Mouse (Mus musculus) kidney, postnatal 4 days (tissue): ENCODE measurements around the gene Mafg.
A peak's percentile ranks its signal among the peaks of the same experiment; 100 is the strongest.
"Not testable (repeated sequence)": the region's sequence is repeated elsewhere in the genome, so short reads cannot be mapped to it uniquely, and the experiment has no call there.

ENCODE experiments used
- DNase-seq, 2 experiments: peaks; one replicate each; pipeline ENCODE4 v3.0.0; 2021; ENCODE audit warnings: mixed read lengths in 2 of 2

The Mafg gene

DNA sequence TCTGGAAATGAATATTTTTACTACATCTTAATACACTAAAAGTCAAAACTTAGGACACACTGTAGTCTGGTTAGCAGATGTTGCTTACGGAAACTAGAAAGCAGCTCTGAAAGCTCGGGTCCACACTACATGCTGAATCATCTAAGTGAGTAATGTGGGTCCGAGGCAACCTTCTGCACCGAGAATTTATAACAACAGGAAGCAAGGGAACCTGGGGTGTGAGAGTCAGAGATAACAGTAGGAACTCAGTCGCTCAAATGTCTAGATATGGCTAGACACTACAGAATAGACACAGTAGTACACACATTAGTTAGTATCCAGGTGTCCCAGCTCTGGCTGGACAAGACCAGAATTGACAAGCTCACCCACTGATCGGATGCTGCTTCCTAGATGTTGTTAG lies 44.9 kb downstream of the Mafg start:
- DNase-seq: no peak

DNA sequence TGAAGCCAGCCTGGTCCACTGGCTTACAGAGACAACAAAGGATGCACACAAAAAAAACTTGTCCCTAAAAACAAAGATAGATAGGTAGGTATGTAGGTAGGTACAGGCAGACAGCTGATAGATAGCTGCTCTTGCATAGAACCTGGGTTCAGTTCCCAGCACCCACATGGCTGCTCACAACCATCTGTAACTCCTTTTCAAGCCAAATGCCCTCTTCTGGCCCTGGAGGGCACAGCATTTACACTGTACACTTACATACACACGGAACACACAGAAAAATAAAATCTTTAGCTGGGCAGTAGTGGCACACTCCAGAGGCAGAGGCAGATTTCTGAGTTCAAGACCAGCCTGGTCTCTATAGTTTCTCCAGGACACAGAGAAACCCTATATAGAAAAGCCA lies 49.5 kb downstream of the Mafg start:
- no peak for DNase-seq

DNA sequence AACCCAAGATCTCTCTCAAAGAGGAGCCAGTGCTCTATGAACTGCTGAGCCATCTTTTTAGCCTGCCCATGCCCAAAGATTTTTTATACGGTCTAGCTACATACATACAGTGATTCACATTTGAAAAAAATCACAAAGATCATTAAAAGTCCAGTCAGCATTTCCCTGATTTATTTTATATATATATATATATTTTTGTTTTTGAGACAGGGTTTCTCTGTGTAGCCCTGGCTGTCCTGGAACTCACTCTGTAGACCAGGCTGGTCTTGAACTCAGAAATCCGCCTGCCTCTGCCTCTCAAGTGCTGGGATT lies 50.5 kb downstream of the Mafg start:
- DNase-seq: not testable (repeated sequence)

DNA sequence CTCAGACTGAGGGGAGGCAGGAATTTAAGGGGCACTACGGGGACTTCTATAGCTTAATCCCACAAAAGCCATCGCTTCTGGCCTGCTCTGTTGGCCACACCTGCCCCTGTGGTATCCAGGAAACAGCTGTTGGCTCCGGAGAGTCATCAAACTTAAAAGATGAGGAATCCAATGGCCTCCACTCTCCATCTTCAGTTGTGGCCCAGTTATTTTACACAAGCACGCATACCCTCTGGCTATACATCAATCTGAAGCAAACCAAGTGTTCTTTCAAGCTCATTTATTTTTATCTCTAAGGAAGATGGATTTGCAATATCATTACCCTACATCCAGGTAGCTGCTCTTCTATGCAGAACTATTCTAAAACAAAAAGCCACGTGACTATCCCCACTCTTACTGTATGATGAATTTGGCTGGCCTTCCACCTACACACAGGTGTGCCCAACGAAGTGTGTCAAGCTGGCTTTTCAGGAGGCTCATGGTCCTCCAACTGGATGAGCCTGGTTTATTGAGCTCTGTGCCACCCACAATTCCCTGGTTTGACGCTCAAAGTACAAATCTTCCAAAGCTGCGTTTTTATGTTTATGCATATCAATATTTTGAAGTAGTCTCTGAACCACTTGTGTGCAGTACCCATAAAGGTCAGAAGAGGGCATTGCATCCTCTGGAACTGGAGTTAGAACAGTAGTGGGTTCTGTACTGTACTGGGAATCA lies 51.0 kb downstream of the Mafg start:
- DNase-seq: peak; percentile 23 to 37

DNA sequence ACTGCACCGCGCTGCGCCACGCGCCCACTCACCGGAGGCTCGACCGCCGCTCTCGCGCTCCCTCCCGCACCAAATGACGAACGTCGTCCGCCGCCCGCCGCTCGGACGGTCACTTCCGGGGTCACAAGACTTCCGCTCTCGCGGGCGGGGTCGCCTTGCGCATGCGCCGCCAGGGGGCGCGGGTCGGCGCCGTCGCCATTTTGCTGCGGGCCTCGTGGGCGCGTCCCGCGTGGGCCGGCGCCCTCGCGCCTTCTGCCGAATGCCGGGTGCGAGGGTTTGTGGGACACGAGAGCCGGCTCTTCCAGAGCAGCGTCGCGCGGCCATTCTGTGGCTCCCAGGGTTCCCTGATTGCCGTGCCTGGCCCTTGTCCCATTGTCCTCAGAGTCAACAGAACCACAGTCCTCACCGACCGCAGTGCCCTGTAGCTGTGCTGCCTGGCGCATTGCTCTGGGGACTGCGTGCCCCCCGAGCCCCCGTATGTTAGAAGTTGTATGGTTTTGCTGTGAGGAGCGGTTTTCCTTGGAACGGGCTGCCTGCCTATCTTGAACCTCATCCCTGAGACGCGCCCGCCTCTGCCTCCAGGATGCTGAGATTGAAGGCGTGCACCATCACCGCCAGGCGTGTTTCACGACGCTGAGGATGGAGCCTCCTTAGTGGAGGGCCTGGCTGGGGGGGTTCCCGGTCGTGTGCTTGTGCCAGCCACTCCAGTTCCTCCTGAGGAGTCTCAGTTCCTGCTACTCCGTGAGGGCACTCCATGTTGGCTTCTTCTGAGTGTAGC lies 51.7 kb downstream of the Mafg start, which contains the start of gene Arhgdia:
Arhgdia (minus strand) TSS at position 135 of the 778 bp plus-strand sequence.
- peak; percentile 91 to 95 for DNase-seq

DNA sequence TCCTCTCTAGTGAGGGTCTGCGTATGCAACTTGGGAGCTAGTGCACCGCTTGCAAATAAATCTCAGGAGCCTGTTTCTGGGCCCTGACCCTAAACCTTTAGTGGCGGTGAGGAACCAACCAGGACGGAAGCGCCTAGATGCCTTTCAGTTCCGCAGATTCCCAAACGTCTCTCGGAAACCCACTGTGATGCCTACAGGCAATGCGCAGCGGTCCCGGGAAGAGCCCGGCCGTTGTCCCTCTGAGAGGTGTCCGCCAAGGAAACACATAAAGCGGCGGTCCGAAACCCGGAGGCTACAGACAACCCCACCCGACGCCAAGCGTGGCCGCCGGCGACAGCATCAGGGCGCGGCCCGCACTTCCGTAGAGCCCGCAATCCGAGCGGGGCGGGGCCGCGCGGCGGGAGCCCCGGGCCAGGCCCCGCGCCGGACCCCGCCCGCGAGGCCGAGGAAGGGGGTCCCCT lies 52.5 kb downstream of the Mafg start:
- peak; percentile 56 to 69 for DNase-seq

DNA sequence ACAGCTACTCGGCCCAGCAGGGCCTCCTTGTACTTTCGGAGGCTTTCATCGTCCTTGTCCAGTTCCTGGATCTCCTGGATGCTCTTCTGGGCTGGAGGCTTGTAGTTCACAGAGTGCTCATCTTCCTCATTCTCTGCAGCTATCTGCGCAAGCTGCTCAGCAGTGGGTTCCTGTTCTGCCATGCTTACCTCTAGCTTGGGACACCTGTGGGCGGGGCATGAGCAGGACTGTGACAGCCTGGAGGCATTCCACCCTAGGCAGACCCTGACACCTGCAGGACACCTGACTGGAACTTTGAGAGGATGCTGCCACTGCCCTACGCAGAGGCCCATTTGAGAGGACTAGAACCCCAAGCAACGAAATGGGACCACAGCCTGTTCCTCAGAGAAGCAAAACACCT lies 53.2 kb downstream of the Mafg start:
- DNase-seq: peak; percentile 26 to 46

DNA sequence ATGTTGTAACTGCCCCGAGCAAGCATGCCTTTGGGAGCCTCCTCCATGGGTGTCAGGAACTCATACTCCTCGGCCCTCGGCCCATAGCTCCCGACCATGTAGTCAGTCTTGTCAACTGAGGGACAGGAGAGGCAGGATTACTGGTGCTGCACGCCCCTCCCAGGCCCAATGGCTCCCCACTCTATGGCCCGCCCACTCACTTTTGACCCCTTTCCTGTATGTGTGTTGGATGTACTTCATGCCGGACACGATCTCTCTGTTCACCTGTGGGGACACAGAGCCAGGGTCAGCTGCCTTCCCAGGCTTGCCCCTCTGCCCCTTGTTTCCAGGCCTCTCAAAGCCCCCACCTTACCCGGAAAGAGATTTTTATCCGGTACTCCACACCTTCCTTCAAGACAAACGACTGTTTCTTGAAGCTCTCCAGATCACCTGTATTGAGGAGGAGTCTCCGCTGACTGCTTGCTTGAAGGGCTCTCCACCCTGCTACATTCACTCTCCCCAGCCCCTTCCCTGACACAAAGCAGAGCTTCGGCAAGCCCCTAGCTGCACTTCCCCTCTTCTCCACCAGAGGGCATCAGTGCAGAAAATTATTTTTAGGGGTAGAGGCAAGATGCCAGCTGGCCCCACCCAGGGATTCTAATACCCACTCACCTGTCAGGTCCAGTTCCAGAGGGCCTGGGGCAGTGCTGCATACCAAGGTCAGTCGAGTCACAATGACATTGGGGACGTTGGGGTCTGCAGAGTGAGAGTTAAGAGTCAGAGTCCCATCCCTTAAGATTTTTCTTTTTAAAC lies 53.9 kb downstream of the Mafg start:
- DNase-seq: peak; percentile 85 to 86

DNA sequence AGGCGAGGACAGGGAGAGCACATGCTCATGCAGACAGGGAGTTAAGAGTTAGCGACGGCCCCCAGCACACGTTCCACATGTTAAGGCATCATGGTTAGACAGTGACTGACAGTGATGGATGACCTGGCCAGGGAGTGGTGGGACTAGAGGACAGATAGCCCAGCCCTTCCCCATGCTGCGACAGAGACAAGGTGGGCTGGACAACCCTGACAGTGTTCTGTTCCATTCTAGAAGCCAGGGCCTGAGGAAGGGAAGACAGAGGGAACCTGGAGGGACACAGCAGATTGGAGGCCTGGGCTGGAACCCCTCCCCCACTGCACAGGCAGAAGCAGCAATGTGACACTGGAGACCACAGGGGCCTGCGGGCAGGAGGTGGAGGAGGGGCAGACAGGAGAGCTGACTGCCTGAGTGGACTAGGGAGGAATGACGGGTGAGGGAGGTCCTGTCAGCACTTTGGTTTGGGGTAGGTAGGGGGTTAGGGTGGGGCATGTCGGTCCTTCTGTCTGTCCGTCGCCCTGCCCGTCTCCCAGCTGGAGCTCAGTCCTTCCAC lies 54.6 kb downstream of the Mafg start:
- peak; percentile 33 to 54 for DNase-seq

DNA sequence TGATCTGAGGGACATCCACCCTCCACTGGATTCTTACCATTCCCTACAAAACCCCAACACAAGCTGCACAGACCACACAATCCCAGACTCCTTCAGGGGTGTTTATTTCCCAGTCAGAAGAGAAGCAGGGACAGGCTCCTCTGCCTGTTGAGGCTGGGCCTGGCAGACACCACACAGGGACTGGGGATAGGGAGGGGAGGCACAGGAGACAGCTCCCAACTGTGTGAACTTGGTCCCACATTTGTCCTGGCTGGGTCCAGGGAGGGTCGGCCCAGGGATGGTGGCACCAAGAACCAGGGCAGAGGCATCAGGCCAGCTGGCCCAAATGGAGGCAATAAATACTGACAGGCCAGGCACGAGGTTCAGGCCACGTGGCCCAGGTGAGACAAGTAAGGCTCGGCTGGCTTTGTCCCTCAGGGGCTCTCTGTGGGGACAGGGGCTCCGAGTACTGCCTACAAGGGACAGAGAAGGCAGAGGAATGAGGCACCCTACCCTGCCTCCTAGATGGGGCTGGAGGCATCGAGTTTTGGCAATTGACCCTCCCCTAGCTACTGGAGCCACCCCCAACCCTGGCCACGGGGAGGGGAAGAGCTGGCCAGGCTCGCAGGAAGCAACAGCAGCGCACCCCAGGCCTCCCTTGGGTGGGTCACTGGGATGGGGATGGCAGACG lies 55.2 kb downstream of the Mafg start:
- peak in 1 of 2 experiments; percentile 10 for DNase-seq

DNA sequence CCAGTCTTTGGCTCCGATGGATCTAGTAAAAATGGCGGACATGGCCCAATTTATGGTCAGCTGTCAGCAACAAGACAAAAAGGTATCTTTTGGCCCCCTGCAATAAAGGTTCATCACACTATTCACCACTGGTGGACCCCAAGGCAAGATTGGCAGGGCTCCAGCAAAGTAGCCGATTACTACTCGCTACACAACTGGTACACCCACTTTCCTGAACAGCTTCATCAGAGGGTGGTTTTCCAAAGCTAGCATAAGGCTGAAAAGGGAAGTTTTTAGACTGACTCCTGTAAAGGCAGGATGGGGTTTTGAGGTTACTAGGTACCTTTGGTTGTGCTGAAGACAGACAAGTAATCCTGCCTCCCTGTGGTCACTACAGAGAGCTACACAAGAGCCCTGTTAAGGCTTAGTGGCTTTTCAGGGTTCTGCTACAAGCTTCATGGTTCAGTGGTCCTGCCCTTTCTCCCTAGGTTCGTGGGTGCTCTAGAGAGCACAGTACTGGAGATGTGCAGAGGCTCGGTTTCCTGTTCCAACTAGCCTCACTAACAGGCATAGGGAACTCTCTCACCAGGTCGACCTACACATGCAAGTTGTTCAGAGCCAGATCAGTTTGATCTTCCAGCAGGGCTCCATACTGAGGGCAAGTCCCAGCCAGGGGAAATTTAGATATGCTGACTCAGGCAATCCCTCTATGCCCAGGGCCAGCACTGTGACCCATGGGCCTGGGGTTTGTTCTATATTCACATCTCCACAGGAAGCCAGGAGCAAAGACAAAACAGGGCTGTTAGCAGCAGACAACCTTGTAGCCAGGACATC lies 56.0 kb downstream of the Mafg start:
- peak; percentile 44 to 58 for DNase-seq

DNA sequence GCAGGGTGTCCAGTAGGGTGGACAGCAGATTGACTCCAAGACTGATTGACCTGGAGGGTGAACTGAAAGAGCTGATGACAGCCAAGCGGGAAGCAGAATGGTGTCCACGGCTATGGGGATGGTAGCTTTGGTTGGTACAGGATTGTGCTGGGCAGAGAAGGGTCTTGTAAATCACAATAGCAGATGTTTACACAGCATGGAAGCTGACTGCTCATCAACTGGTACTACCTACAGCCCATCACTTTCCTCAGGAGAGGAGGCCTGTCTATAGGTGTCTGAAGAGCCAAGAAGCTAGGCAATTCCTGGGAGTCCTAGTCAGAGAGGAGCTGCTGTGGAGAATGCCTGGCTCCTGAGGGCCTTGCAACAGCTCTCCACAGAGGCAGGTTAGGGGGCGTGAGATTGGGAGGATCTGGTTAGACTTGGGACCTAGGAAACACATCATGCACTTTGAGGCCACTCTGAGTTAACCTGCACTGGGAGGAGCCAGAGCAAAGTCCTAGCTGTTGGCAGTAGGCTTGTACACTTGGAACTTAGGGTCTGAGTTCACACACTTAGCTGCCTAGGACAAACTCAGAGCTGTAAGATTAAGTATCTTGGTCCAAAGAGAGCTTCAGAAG lies 56.9 kb downstream of the Mafg start:
- DNase-seq: peak; percentile 35 to 60

DNA sequence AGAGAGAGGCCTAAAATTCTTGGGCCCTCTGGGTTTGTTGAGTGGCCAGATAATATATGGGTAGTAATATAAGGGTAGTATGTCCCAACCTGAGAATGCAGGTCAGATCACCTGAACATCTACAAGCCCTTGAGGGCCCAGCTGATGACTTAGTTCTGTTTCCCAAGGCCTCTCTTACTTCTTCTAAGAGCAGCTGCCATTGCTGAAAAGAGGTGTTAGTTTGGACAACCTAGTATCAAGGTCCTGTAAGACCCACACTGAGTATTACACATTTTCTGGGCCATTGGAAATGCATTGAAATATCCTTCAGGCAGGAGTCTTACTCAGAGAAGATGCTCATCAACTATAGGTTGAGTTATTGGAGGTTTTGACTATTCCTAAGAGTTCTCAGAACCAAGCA lies 57.5 kb downstream of the Mafg start:
- no peak for DNase-seq
